Mouse (Mus musculus) MEL (cell line): ENCODE data around the gene Vps53.

ENCODE experiments used
- CTCF ChIP-seq, 3 experiments: IDR thresholded peaks in 2 of 3; conservative IDR thresholded peaks in 1 of 3; 2 replicates each; pipeline ENCODE4 v1.5.1; 2011 to 2012; ENCODE audit warnings: low read length in 3 of 3, low read depth in 2 of 3, mild to moderate bottlenecking in 2 of 3, improper control_type of control experiment in 1 of 3, inconsistent platforms in 1 of 3, mixed read lengths in 1 of 3, moderate library complexity in 1 of 3; ENCODE audit not compliant: control insufficient read depth in 1 of 3, insufficient read depth in 1 of 3, poor library complexity in 1 of 3, severe bottlenecking in 1 of 3
- EP300 ChIP-seq, 2 experiments: IDR thresholded peaks; 2 replicates each; pipeline ENCODE4 v1.6.1; 2011; ENCODE audit warnings: improper control_type of control experiment in 2 of 2, low read length in 2 of 2, low read depth in 1 of 2, mild to moderate bottlenecking in 1 of 2
- GABPA ChIP-seq: IDR thresholded peaks from 2 replicates; pipeline ENCODE4 v1.6.1; 2012; ENCODE audit warnings: low read depth, mild to moderate bottlenecking, inconsistent platforms, low read length, improper control_type of control experiment, moderate library complexity
- HCFC1 ChIP-seq: IDR thresholded peaks from 2 replicates; pipeline ENCODE4 v1.6.1; 2012; ENCODE audit warnings: low read depth, mild to moderate bottlenecking, inconsistent platforms, low read length, improper control_type of control experiment, moderate library complexity
- JUND ChIP-seq: IDR thresholded peaks from 2 replicates; pipeline ENCODE4 v1.6.1; 2011; ENCODE audit warnings: low read depth, mild to moderate bottlenecking, improper control_type of control experiment, low read length
- MAFK ChIP-seq: IDR thresholded peaks from 2 replicates; pipeline ENCODE4 v1.6.1; 2011; ENCODE audit warnings: low read depth, mild to moderate bottlenecking, low read length, improper control_type of control experiment, borderline replicate concordance
- MAX ChIP-seq: IDR thresholded peaks from 2 replicates; pipeline ENCODE4 v1.6.1; 2011; ENCODE audit warnings: low read length, improper control_type of control experiment
- MXI1 ChIP-seq: IDR thresholded peaks from 2 replicates; pipeline ENCODE4 v1.6.1; 2011; ENCODE audit warnings: mild to moderate bottlenecking, low read depth, low read length, improper control_type of control experiment
- MYC ChIP-seq: IDR thresholded peaks from 2 replicates; pipeline ENCODE4 v1.6.1; 2011; ENCODE audit warnings: low read depth, mild to moderate bottlenecking, low read length, improper control_type of control experiment, moderate library complexity
- NELFE ChIP-seq: IDR thresholded peaks from 2 replicates; pipeline ENCODE4 v1.6.1; 2011; ENCODE audit warnings: low read depth, low read length, improper control_type of control experiment
- POLR2A ChIP-seq, 2 experiments: IDR thresholded peaks; 2 replicates each; pipeline ENCODE4 v1.6.1; 2011 to 2012; ENCODE audit warnings: low read length in 2 of 2, mild to moderate bottlenecking in 2 of 2, control low read depth in 1 of 2, improper control_type of control experiment in 1 of 2, low read depth in 1 of 2, moderate library complexity in 1 of 2; ENCODE audit not compliant: control insufficient read depth in 1 of 2, insufficient read depth in 1 of 2, poor library complexity in 1 of 2
- TAL1 ChIP-seq: IDR thresholded peaks from 2 replicates; pipeline ENCODE4 v1.6.1; 2012; ENCODE audit warnings: mild to moderate bottlenecking, inconsistent platforms, low read length, moderate library complexity, mixed read lengths
- UBTF ChIP-seq: IDR thresholded peaks from 2 replicates; pipeline ENCODE4 v1.6.1; 2012; ENCODE audit warnings: low read depth, mild to moderate bottlenecking, inconsistent platforms, low read length, improper control_type of control experiment, moderate library complexity, borderline replicate concordance; ENCODE audit not compliant: insufficient read depth

GRCm38 (mm10) chr11:76210228-76210985 lies 31.0 kb upstream of the Vps53 start:
- 0 out of 4 replicates have a peak, but pooled peaks of 1 of the 2 experiments have one; percentile 9 for TF ChIP-seq EP300 (IDR thresholded peaks at IDR 0.05; ENCODE audit: low read depth in 1 of 2, low read length in 2 of 2)
- no peak for TF ChIP-seq MAFK
- no peak for TF ChIP-seq GABPA
- TF ChIP-seq CTCF (IDR thresholded peaks at IDR 0.05 in 2 of 3, conservative IDR thresholded peaks at IDR 0.05 in 1 of 3; ENCODE audit: control insufficient read depth in 1 of 3, insufficient read depth in 1 of 3, low read depth in 2 of 3, low read length in 3 of 3, poor library complexity in 1 of 3, severe bottlenecking in 1 of 3), result no peak
- no peak for TF ChIP-seq TAL1
- TF ChIP-seq MAX, result no peak
- TF ChIP-seq UBTF, result no peak
- no peak for TF ChIP-seq POLR2A (IDR thresholded peaks at IDR 0.05; ENCODE audit: control insufficient read depth in 1 of 2, insufficient read depth in 1 of 2, low read depth in 1 of 2, low read length in 2 of 2, poor library complexity in 1 of 2)
- TF ChIP-seq JUND, result no peak
- TF ChIP-seq MXI1, result no peak
- no peak for TF ChIP-seq HCFC1
- no peak for TF ChIP-seq NELFE
- TF ChIP-seq MYC, result no peak
